Mouse (Mus musculus) ZHBTc4 (cell line): ENCODE data around the gene Gm20820.
"Not testable (repeated sequence)": the region's sequence is repeated elsewhere in the genome, so short reads cannot be mapped to it uniquely, and the experiment has no call there.

Experiments used
- DNase-seq: peaks from one replicate; pipeline ENCODE4 v3.0.0-alpha.2; 2011; ENCODE audit warnings: low read depth, low spot score

The Gm20820 gene

GRCm38 (mm10) chrY:86061472-86061871 is at the start of gene Gm20820:
Gene Gm20820 (plus strand): TSS chrY:86061772.
- DNase-seq = not testable (repeated sequence)
